Mouse (Mus musculus): Measurements from ENCODE around the gene Iqschfp.

The Iqschfp gene

DNA sequence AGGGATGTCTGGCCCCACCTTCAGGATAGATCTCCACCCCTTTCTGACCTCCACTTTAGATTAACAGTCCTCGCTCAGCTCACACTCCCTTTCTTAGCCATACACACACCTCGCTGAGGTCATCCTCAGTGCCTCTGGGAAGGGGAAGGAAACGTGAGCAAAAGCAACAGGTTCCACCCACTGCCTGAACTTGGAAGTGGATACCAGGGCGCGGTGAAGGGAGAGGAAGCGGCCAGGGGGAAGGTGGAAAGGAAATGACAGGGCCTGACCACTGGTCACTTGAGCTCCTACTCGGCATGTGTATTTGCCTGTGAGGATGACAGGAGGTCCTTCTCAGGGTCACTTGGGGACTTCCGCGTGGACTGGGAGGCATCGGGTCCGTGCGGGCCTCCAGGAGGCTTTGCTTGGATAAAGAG, 601.1 kb downstream of the Iqschfp start:
- no peak for DNase-seq (ENCODE audit: low spot score in 2 of 2)

DNA sequence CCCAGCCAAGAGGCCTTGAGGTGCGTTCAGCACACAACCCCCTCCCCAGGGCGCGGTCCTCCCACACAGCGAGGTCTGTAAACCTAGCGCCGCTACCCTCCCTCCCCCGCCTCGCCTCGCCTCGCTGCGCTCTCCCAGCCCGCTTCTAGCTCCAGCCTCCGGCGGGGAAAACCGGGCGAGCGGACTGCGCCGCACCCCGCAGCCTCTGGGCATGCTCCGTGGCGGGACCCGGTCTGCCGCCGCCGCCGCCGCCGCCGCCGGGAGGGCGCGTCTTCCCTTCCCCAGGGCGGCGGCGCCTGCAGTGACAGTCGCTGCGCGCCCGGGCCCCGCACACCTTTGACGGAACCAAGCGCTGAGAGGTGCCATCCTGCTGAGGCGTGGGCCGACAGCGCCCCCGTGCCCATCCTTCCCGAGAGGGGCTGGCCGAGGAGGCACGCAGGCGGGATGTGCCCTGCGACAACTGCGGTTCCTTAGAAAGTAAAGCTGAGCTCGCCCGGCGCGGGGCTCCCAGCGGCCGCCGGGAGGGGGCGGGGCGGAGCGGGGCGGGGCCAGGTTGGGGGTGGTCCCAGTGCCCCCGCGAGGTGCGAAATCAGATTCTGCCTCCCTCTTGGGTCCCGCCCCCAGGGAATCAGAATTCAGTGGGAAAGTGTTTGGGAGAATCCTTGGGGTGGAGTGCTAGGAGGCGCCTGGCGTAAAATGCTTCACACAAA, 601.7 kb downstream of the Iqschfp start:
- peak; percentile 45 to 51 for DNase-seq (ENCODE audit: low spot score in 2 of 2)

- DNase-seq (ENCODE audit: low spot score in 2 of 2) = peak in 1 of 2 experiments; percentile 35
Measured at GRCm38 (mm10) chr3:68494296-68495095, 602.5 kb downstream of the Iqschfp start.

GRCm38 (mm10) chr3:68495096-68495735, 603.2 kb downstream of the Iqschfp start:
- peak in 1 of 2 experiments; percentile 35 for DNase-seq (ENCODE audit: low spot score in 2 of 2)

DNA sequence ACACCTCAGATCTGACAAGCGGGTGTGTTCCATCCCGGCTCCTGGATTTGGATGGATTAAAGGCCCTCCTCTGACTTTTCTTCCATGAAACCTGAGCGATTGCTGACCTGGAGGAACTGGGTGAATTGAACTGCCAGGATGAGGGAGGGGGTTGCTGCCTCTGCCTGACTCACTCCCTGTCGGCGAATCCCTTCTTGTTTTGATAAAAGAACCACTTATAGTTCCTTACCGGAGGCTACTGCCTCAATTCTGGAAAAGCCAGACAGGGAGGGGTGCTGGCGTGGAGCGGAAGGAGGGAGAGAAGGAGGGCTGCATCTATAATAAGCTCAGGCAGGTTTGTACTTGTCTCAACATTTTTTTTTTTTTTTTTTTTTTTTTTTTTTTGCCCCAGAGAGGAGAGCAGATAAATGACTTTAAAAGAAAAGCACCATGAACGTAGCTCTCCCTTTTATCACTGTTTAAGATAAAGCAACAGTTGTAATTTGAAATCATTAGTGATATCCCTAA, 603.8 kb downstream of the Iqschfp start:
- no peak for DNase-seq (ENCODE audit: low spot score in 2 of 2)

DNA sequence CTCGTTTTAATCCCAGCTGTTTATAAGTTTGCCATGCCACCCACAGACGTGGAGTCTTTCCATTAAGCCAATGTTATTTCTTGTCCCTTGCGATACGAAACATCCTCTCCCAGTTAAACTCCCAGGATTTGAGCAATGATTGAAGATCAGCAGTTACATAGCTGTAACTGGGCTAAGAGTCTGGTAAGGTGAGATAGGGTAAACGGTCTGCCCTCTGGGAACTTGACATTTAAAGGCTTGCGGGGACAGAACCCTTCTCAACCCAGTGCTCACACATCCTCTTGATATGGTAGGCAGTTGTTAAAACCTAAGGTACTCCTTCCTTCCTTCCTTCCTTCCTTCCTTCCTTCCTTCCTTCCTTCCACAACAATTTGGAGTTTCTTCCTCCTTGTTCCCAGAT, 604.5 kb downstream of the Iqschfp start:
- DNase-seq (ENCODE audit: low spot score in 2 of 2) = no peak

DNA sequence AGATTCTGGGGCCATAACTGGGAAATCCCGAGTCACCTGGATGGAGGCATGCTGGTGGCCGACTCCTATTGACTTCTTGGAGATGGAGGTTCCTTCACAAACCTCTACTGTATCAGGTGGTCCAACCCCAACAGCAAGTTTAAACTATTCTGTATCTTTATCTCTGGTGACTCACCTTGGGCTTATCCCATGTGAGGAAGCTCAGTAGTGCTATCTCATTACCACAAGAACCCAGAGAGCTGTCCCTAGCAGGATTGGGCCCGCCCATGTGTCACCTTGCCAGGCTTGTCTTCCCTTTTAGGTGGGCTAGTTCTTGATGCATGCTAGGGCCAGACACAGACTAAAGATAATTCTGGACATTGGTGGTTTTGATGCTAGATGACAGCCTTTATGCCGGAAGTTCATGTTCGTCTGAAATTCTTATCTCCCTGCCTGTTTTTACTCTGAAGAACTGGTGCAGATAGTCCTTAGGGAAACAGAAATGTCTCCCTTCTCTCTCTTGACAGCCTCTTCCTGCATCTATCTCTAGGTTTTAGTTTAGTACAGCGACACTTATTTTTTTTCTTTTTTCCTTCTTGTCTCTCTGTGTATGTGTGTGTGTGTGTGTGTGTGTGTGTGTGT, 607.6 kb downstream of the Iqschfp start:
- DNase-seq (ENCODE audit: low spot score in 2 of 2) = peak in 1 of 2 experiments; percentile 43

DNA sequence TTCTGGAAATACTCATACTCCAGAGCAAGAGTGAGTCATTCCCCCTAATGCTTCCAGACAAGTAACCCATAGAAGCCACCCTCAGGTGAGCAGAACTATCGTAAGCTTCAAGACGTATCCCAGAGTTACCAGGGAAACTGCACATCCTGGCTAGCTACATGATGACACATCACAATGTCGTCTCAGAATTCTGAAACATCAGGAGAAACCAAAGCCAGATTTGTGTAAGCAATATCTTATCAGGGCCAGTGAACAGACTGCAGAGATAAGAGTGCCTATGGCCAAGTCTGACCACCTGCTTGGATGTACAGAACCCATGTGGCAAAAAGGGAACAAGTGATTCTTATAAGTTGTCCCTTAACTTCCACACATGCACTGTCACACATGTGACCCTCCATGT, 612.8 kb downstream of the Iqschfp start:
- DNase-seq (ENCODE audit: low spot score in 2 of 2) = no peak

DNA sequence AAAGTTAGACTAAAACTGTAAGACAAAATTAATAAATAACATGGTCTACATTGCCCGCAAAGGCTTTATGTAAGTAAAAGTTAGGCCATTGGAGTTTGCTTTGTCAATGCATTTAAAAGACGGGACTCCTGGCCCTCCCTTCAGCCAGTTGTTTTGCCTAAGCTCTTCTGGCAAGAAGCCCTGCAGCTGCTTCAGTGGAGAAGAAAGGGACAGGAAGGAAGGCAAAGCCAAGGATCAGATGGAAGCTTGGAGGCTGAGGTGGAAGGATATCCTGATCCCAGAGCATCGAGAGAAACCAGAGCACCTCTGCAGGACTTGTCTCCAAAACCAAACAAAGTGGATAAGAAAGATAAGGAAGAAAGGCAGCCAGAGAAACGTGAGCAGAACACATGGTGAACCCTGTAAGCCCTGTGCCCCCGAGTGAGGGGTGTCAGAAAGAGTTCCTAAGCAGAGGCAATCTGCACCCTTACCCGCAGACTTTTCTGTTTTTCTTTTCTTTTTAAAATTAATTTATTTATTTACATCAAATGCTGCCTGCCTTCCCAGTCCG, 614.8 kb downstream of the Iqschfp start:
- DNase-seq (ENCODE audit: low spot score in 2 of 2) = no peak

DNA sequence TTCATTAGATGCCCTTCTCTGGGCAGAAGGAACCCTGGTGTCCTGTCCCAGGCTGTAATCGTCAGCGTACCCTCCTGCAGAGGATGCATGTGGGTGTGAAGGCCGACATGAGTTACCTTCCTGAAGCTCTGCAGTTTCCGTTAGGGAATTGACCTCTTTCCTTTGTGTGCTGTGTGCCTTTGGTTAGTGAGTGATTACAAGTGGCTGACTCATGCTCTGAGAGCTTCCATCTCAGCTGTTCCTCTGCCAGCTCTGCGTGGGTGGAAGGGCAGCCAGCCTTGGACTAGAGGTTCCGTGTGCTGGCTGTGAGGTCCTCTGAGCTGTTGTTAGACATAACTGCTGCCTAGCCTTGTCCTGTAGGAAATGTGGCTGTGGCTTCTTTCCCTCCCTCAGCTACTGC, 616.6 kb downstream of the Iqschfp start:
- peak in 1 of 2 experiments; percentile 28 for DNase-seq (ENCODE audit: low spot score in 2 of 2)

DNA sequence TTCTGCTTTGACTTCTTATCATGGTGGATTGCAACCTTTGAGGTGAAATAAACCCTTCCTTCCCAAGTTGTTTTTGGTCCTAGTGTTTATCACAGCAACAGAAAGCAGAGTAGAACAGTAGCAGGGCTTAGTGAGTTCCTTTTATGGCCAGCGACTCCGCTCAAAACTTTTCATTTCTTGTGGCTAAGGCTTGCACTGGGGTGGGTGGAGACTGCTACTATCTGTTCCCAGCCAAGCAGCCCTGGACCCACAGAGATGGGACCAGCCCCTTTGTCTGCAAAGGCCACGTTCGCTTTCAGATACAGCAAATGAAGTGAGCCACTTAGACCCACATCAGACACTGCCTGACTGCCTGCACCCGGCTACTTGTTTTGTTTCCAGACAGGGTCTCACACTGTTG, 618.8 kb downstream of the Iqschfp start:
- peak in 1 of 2 experiments; percentile 45 for DNase-seq (ENCODE audit: low spot score in 2 of 2)

GRCm38 (mm10) chr3:68511744-68512143, 619.7 kb downstream of the Iqschfp start:
- DNase-seq (ENCODE audit: low spot score in 2 of 2) = no peak

- DNase-seq (ENCODE audit: low spot score in 2 of 2) = no peak
Measured at GRCm38 (mm10) chr3:68512327-68512726, 620.3 kb downstream of the Iqschfp start.

DNA sequence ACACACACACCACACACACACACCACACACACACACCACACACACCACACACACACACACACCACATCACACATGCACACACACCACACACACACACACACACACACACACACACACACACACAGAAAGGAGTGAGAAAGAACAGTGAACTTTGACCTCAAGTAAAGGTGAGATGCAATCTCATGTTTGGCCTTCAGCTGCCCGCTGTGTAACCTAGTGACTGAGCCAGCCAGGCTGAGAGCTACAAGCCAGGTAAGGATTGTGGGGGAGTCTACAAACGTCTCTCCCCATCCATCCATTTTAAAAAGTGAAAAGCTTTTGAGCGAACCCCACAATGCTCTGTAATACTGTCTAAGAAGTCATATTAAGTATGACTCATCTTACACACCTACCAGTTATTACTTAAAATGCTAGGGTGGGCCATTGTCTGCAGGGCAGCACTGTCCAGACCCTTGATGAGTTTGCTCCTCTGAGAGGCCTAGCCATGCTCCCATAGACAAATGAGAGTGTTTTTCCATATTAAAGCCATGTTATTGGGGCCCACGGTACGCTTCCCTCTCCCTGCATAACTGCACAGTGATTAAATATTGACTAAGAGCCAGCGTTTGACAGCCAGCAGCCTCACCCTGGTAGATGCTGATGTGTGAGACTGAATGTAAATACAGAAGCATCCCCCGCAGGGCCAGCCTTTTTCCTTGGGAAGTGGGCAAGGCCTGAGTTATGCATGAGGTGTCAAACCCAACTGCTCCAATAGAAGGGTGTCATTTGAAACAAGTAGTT, 621.5 kb downstream of the Iqschfp start:
- DNase-seq (ENCODE audit: low spot score in 2 of 2) = no peak

- DNase-seq (ENCODE audit: low spot score in 2 of 2) = no peak
Measured at GRCm38 (mm10) chr3:68514120-68514497, 622.1 kb downstream of the Iqschfp start.

- no peak for DNase-seq (ENCODE audit: low spot score in 2 of 2)
Measured at GRCm38 (mm10) chr3:68514717-68515116, 622.7 kb downstream of the Iqschfp start.

DNA sequence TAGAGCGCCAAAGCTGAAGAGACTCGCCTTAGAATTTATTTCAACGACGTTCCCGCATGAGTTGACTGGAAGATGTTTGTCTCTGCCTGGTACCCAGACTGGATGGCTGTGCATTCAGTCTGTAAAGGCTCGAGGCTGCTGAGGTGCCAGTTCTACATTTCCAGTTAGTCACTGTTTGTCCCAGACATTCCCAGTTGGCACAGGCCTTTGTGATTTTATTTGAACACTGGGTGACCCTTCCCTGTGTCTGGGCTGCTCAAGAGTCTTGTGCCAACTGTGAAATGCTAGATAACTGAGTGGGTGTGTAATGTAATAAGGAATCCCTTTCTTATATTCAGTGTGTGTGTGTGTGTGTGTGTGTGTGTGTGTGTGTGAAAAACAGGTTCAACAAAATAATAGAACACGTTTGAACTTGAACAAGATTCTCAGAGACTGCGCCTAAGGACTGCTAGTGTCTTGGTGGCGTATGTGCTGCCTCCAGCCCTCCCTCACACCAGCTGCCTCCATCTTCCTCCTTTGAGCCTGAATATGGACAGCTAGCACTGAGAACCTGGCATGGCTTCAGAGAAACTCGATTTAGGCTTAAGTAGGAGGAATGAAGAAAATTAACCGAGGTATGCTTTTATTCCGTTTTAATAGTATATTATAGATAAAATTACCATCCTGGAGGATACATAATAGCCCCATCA, 624.5 kb downstream of the Iqschfp start:
- no peak for DNase-seq (ENCODE audit: low spot score in 2 of 2)

DNA sequence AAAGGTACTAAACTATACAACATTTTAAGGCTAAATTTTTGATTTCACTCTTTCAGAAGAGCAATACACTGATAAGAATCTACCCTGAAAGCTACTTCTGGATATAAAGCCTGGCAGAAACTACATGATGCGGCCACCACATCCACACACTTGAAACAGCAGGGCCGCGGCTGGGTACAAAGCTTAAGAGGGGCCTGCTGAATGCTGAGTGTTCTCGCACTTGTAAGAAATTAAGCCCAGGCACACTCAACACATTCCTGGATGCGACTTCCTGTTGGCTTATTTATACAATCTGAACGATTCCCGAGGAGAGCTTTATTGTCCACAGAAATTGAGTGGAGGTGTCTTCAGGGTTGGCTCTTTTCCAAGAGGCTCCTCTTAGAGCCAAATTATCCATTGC, 625.2 kb downstream of the Iqschfp start:
- DNase-seq (ENCODE audit: low spot score in 2 of 2) = no peak

- no peak for DNase-seq (ENCODE audit: low spot score in 2 of 2)
Measured at GRCm38 (mm10) chr3:68518041-68518440, 626.0 kb downstream of the Iqschfp start.

DNA sequence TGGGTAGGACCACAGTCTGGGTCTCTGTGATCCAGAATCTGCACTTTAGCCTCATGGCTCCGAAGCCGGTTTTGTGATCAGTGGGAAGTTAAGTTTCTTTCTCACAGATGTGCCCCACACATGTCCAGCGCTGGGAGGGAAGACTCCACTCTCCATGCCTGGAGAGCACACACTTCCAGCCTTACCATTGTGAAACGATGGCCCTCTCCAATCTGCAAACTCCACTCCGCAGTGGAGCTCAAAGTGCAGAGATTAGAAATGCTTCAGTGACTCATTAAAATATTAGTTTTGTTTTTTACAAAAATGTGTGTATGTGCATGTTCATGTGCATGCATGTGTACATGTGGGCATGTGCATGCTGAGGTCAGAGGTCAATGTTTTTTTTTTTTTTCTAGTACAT, 626.6 kb downstream of the Iqschfp start:
- no peak for DNase-seq (ENCODE audit: low spot score in 2 of 2)

Measured in spleen, postnatal 10 days (tissue).